Mouse (Mus musculus): ENCODE measurements at regions not wholly inside any gene's neighbourhood (a gene's known extent, or its start where the extent isn't known, plus 50 kb on each side); places are given as distances from the start of the nearest gene placed in this dataset.

DNA sequence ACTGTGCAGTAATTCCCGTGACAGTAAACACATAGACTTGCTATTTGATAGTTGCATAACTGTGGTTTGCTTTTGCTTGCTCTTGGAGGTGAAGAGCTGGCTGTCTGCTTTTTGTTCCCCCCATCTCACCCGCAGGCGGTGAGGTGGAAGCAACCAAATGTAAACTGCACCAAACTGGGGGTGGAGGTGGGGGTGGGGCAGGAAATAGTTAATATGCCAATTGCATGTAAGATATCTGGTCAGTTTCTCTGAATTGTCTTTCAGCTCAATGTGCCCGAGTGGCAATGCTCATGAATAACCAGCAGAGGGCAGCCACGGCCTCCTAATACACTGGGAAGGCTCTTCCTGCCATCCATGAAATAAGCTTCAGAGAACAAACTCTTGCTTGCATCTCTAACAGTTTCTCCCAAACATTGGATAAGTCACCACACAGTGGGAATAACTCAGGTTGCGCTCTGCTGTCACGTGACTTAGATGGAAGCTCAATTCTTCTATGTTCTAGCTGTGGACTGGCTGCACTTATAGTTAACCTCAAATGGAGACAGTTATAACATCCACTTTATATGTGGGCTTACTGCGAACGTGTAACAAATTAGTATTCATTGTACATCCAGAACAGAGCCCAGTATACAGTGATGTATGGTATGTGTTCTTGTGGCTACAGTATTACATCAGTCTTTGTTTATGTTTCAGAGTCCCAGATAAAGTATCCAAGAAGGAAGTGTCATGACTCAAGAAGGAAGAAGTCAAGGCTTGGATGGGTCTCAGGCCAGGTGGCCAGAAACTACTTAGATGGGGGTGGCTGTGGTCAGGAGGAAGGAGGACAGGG, 62.0 kb upstream of the Egflam start:
- peak; percentile 78 to 82 for DNase-seq (ENCODE audit: low spot score in 2 of 2)

DNA sequence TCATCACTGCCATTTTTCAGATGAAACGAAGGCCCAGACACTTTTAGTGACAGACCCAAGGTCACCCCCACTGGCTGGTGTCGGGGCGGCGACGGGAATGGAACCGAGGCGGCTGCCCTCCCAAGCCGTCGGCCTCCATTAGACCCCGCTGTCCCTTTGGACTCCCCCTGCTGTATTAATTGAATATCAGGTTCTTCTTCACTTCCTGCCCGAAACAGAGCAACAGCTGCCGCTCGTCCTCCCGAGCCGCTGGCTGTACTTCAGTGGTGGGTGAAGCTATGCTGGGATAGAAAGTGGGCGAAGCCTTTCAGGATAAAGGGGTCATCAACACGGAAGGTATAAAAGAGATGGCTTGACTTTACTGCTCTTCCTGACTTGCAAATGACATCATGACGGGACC, 64.4 kb upstream of the Egflam start:
- DNase-seq (ENCODE audit: low spot score in 2 of 2): no peak

DNA sequence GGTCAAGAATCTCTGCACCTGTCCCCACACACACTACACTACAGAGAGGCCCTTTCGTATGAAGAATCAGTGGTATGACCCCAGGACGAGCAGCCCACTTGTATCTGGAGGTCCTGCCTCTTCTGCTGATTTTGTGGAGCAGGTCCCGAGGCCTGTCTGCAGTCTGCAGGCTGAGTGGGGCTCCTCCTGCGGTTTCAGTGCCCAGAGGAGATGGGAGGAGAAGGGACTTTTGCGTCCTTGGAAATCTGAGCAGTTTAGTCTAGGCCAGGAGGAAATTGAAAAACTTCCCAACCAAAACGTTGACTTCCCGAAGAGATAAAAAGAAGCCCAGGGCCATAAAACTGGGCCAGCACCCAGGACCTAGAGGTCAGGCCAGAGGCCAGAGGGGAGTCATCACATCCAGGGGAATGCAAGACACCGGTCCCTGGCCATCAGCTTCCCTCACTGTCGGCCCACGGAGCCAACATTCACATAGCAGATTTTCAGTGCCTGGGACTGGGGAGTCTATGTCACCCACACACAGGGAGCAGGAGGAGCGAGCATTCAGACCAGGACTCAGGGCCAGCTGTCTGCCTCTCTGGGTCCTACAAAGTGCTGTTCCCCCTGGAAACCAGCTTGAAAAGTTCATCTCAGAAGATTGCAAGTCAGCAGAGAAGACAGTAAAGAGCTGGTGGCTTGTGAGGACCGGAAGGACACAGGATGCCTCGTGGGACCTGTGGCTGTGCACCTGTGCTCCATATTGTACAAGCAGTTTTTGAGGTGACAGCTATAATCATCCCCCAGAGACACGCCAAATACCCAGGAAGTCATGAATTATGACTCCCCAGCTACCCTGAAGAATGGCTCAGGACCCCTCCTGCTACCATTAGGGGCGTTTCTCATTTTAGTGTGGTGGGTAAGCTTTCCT, 65.5 kb upstream of the Egflam start:
- DNase-seq (ENCODE audit: low spot score in 2 of 2): no peak

DNA sequence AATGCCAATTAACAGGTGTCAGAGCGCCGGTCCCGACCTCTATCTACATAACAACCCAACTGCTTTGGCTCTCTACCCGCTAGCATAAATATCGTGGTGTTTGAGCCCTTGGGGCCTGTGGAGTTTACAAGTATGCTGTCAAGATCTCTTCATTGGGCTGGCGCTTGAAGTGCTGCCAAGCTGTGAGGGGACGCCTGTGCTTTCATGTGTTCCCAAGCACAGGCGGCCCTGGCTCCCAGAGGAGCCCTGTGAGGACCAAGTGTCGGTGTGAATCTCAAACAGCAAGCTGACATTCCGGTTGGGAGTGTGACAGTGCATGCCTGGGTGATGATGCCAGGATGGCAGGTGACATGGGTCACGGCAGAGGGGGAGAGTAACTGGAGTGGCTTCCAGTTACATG, 82.0 kb upstream of the Egflam start:
- DNase-seq (ENCODE audit: low spot score in 2 of 2): peak; percentile 16 to 28

DNA sequence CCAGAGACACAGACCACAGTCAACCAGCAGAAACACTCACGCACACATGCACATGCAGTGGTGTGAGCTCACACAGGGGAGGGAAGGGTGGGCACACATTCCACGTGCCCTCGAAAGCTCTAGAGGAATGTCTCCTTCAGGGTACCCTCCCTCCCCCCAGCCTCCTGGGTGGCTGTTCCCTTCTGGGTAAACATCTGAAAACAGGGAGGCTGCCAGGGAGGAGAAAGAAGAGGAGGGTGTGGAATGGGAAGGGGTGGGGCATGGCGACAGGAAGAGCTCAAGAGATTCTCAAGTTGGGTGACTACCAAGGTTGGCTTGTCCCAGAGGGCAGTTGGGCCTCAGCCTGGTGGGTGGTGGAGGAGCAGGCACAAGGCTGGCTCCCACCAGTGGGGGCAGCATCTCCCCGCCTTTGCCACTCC, 82.6 kb upstream of the Egflam start:
- DNase-seq (ENCODE audit: low spot score in 2 of 2): no peak

DNA sequence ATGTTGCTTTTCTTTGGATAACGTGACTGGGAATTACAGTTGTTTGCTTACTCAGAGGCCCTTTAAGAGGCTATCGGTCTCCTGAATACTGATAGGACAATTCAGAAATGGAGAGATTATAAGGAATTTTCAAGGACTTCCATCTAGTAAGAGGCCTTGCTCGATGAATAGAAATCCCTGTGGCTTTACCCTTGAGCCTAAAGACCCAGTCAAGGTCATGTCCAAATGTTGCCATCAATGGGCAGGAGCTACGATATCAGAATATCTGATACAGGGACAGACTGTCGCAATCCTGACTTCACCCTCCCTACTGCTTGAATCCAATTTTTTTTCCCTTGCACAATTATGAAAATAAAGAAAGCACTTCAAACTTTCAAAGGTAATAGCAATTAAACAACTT, 85.5 kb upstream of the Egflam start:
- no peak for DNase-seq (ENCODE audit: low spot score in 2 of 2)

DNA sequence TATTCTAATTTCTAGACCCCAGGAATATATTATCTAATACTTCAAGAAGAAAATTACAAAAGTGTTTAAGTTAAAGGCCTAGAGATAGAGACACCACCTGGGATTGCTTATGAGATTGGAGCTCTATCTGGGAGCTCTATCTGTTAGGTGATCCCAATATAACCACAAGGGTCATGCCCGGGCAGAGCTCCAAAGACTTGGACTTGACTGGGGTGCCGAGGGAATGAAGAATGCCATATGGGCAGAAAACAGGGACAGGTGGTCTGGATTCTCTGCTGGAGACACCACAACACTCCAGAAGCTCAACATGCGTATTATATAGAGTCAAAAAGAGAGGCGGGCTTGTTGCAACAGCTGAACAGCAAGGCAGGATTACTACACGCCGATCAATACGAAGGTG, 92.9 kb upstream of the Egflam start:
- no peak for DNase-seq (ENCODE audit: low spot score in 2 of 2)

DNA sequence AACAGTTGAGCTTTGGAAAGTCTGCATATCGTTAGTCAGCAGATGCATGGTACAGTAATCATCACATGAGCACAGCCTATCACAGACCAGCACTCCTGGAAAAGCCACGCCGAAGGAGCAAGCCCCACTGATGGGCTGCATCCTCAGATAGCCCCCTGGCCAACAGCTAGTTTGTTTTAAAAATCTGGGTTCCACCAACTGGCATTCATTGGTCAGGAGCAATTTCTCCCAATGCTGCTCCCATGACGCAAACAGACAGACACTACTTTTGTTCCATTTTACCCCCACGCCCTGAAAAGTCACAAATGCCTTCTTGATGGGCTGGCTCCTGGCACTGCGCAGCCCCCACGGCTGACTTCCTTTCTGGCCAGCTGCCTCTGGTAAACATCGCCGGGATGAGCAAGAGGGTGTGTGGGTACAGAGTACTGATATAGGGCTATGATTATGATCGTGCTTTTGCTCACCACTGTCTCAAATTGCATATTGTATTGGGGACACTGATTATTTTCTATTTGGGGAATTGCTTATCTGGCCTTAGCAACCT, 95.0 kb upstream of the Egflam start:
- DNase-seq (ENCODE audit: low spot score in 2 of 2): no peak

DNA sequence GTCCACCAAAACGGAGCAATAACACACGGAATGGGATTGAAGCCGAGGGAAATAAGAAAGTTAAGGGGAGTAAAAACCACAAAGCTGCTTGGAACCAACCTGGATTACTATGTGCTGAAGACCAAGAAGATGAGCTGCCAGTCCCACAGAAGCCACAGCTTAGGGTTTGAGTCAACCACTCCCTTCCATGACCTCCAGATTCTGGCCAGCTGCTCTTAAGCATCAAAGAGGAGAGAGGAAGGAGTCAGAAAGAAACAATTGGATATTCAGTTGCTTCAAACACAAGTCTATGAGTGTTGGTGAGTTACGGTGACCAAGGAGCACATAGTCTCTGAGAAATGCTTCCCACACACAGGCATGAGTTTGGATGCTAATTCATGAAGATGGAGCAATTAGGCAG, 99.7 kb upstream of the Egflam start:
- DNase-seq (ENCODE audit: low spot score in 2 of 2): no peak

DNA sequence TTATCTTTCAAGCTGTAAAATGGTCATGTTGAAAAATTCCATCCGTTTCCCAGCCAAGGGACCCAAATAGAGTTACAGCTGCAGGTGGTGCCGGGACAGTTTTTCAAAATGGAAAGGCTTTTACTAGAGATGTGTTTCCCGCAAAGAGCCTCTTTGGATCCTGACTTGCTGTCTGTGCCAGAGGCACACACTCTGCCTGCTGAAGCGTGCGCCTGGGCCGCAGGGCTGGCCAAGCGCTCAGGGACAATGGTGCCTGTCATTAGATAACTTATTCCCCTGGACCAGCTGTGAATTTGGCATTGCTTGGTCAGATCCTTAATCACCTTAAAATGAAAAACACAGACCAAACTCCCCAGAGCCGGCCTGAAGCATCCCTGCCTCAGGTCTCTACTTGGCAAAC, 110.3 kb upstream of the Egflam start:
- peak; percentile 6 to 20 for DNase-seq (ENCODE audit: low spot score in 2 of 2)

DNA sequence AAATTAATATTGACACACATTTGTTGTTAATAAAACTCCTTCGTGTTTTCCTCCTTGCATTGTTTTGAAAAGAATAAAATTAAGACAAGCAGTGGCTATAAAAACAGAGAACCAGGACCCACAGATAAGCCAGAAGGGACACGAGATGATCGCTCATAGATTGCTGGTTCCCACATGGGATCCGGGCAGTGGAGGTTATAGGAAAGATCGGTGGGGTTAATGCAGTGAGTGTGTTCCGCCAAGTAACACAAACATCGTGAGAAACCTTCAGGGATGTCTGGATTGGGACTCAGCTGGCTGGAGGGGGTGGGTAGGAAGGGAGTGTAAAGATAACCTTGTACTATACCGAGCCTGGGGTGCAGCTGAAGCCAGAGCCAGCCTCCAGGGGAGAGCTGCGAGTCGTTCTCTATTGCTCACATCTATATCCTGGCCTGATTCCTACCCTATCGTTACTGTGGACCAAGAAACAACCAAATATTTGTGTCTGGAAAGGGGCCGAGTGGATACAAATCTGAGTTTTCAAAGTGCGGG, 116.6 kb upstream of the Egflam start:
- DNase-seq (ENCODE audit: low spot score in 2 of 2): no peak

DNA sequence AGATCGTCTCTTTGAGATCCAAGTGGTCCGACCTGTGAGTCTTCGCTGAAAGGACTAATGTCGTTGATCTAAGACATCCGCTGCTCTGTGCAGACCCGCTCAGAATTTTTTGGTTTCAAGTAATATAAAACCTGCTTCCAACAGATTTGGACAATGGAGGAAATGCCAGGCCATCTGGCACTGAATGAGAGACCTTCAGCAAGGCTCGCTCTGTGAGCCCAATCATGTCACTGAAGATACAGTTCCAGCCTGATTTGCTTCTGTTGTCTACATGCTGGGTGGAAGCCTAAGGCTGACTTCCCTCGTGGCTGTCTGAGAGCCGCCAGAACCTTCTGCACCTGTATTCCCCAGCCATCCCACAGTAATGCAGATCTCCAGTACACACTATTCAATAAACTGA, 123.4 kb upstream of the Egflam start:
- no peak for DNase-seq (ENCODE audit: low spot score in 2 of 2)

DNA sequence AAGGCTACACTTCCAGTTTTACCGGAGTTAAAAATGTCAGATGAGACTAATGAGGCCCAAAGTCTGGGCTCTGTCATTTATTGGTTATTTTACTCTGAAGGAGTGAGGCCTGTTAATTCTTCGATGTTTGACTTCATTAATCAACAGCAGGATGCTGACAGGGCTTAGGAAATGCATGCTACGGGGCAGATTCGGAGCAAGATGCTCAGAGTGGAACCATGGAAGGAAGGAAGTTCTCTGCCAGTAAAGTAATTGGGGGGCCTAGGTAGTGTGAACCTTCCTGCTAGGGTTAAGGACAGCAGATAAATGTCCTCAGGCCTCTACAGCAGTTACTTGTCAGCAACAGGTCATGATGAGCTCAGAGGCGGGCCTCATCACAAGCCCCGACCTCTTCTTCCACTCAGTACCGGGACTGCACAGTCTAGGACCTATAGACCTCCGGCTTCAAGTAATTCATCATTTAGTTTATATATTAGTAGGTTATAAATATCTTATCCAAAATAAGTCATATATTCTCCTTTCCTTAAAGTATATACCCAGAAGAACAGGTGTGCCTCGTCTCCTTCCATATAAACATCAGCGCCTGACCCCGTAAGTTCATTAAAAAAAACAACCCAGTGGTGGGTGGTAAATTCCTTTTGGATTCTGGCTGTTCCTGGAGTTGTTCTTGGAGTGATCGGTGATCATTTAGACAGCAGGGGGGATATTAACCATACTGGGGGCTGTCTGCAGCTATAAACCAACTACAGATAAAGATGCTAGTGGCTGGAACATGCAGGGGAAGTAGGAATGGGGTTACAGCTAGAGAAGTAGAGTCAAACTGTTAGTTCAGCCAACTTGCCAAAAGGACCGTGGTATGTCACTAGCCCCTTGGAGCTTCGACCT, 124.9 kb upstream of the Egflam start:
- DNase-seq (ENCODE audit: low spot score in 2 of 2): no peak

DNA sequence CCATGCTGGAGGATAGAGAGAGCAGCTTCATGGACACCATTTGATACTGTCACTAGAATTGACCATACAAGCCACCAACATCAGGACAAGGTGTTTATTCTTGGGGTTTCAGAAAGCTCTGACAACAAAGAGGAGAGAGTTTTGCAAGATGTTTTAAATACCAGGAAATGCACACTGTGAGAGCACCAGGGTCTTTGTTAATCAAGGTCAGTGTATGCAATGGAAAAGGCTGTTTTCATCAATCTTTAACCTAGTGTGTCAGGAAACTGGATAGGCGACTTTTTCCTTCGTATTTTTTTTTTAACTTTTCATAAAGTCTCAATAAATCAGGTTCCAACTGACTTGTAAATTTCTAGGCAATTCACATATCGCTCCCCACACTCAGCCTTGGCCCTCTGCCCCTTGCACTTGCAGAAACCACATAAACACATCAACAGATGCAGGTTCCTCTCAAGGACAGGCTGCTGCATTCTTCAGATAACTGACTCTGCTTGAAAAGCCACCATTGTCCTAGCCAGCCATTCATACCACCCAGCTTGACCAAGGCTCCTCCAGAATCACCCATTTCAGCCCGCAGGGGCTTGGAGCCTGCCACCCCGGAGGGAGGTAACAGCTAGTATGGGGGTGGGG, 132.9 kb upstream of the Egflam start:
- no peak for DNase-seq (ENCODE audit: low spot score in 2 of 2)

DNA sequence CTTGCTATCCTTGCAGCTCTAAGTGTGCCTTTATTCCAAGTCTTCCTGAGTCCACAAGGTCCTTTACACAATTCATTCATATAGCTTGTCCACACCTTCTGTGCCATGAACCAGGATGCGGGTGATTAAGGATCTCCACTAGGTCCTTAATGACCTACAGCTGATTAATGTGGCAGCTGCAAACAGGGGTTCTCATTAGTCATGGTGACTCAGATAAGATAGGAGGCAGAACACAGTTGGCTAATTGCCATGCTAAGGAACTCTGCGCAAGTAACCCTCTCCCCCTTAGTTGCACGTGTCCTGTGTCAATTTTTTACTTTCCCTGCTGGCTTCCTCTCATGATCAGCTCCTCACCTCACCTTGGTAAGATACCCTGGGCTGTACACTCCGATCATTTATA, 139.7 kb upstream of the Egflam start:
- DNase-seq (ENCODE audit: low spot score in 2 of 2): no peak

DNA sequence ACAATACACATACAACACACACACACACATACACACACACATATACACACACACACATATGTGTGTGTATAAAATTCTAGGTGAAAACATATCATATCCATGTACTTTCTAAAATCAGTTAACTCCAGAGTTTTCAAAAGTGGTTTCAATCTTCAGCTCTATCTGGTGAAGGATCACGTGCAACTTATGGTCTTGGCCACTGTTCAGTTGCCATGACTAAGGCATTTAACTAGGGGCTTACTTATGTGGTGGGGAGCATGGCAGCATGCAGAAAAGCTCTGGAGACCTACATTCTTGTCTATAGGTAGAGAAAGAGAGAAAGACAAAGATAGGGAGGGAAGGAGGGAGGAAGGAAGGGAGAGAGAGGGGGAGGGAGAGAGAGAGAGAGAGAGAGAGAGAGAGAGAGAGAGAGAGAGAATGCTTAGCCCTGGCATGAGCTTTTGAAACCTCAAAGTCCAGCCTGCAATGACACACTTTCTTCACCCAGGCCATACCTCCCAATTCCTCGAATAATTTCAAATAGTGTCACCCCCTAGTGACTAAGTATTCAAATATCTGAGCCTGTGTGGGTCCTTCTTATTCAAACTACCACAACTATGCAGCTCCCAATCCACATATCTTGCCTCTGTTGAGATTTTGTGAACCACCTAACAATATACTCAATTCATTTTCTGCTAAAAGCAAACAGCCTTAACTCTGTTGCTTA, 155.1 kb upstream of the Egflam start:
- DNase-seq (ENCODE audit: low spot score in 2 of 2): no peak

DNA sequence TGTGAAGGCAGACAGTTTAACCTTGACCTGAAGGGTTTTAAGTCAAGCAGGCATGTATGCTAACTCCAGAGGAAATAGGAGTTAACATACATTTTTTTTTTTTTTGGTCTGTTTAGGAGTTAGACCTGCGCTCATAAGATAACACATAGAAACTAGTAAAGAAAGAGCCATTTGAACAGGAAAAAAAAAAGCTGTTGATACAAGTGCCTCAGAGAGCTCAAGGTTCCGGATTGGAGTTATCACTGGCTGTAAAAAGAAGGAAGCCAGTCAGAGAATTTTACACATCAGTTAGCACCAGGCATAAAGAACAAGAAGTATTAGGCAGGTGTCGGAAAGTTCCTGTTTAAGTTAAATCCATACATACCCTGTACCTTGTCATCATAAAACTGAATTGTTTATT, 156.2 kb upstream of the Egflam start:
- DNase-seq (ENCODE audit: low spot score in 2 of 2): no peak

DNA sequence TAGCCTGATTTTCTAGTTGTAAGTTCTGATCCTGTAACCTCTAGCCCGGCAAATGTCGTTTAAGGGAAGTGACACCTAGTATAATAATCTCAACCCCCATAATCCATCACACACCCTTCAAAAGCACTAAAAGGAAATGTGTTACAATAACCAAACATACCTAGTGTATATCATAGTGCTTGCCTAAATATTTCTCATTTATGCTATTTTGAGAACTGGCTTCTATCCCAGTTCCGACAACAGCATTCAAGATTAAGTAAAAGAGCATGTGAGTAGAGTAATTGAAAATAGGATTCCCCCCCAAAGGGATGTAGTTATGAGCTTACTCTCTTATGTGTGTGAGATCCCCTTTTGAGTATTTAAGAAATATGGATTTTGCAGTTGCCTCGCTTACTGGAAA, 165.1 kb upstream of the Egflam start:
- no peak for DNase-seq (ENCODE audit: low spot score in 2 of 2)

DNA sequence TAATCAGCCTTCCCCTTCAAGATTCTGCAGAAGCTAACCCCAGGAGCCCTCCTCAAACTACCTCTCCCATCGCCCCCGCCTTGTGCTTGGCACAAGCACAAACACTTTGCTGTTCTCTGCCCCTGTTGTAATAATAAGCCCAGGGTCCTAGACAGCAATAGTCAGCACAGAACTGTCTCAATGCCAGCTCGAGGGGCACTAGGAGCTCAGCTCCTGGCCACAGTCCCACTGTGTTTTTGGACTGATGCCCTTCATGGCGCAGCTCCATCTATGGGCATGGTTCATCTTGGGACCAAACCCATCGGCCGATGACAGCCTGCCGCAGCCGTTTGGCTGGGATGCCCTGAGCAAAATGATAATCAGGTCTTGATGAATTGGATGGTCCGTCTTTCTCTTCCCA, 165.5 kb upstream of the Egflam start:
- peak; percentile 82 to 83 for DNase-seq (ENCODE audit: low spot score in 2 of 2)

DNA sequence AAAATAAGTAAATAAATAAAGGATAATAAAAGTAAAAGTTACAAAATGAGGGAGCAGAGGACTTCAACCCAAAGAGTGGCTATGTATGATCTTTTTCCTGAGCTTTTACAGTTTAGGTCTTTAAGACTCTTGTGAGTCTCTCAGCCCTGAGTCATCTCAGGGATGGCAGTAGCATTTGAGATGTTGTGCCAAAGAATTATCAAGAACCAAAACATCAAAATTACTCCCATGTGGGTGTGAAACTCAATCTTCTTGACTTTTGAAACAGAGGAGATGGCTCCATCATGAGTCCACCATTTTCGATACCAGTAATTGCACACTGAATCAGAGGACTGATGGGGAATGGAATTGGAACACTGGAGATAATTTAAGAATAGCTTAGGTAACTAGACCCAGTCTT, 174.0 kb upstream of the Egflam start:
- no peak for DNase-seq (ENCODE audit: low spot score in 2 of 2)

Data from layer of hippocampus, postnatal 10 days (tissue).